Mouse (Mus musculus) monocyte, adult 5-6 weeks (primary cell): ENCODE results near the gene Cdc34b. TPM values are rescaled to one million over a fixed set of nuclear protein-coding genes. Genes with fewer than 3 reads are reported as not detected.
A peak's percentile ranks its signal among the peaks of the same experiment; 100 is the strongest.
"Not testable (repeated sequence)": the region's sequence is repeated elsewhere in the genome, so short reads cannot be mapped to it uniquely, and the experiment has no call there.

ENCODE experiments used
- ATAC-seq: fragments of 153-309, 156-312 bp; replicated peaks from 2 replicates; pipeline ENCODE4 v1.8.0; 2017; ENCODE audit warnings: mild to moderate bottlenecking; ENCODE audit not compliant: low TSS enrichment, insufficient number of reproducible peaks, severe bottlenecking, poor library complexity, low FRiP score
- total RNA-seq: library from RNA; stranded (forward); fragments of 200-1000, 200-491, 200-594 nt; gene quantifications from 3 replicates; pipeline ENCODE4 v1.2.3, GENCODE M21; 2017

Cdc34b gene
- not detected in 3 replicates for total RNA-seq

DNA sequence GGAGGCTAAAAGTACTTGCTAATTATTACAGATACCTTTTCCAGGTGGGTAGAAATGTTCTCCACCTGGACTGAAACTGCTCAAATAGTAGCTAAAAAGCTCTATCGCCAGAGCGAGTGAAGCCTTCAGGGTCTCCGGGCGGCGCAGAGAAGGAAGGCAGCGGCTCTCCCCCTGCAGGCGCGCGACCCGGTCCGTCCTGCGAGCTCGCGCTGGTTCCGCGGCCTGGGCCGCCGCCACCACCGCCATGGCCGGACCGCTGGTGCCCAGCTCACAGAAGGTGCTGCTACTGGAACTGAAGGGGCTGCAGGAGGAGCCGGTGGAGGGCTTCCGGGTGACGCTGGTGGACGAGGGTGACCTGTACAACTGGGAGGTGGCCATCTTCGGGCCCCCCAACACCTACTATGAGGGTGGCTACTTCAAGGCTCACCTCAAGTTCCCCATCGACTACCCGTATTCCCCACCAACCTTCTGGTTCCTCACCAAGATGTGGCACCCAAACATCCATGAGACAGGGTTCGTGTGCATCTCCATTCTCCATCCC lies at the start of gene Cdc34b:
TSS of gene Cdc34b (plus strand) at position 51 of the 541 bp plus-strand sequence.
- ATAC-seq, result no peak

DNA sequence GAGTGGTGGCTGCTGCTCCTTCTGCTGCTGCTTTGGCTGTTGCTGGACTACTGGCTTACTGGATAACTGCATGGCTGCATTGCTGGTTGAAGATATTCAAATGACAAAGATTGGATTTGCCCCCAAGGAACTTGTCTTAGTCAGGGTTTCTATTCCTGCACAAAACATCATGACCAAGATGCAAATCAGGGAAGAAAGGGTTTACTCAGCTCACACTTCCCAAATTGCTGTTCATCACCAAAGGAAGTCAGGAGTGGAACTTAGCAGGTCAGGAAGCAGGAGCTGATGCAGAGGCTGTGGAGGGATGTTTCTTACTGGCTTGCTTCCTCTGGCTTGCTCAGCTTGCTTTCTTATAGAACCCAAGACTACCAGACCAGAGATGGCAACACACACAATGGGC lies 49.1 kb upstream of the Cdc34b start:
- not testable (repeated sequence) for ATAC-seq

DNA sequence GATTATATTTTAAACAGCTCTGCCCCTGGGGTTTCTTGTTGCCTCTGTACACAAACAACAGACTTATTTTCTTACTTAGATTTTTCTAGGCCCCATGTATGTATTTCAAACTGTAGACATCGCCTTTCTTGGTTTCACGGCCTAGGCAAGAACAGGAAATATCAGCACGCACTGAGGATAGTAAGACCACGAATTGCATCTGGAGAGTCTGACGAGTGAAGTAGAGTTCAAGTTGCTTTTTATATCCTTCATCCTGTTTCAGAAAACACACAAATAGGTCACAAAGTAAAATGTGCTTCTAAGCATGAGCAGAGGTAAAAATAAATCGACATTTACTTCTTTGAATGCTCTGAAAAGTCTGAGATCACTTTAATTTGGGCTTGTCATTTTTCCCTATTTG lies 46.1 kb upstream of the Cdc34b start:
- no peak for ATAC-seq

DNA sequence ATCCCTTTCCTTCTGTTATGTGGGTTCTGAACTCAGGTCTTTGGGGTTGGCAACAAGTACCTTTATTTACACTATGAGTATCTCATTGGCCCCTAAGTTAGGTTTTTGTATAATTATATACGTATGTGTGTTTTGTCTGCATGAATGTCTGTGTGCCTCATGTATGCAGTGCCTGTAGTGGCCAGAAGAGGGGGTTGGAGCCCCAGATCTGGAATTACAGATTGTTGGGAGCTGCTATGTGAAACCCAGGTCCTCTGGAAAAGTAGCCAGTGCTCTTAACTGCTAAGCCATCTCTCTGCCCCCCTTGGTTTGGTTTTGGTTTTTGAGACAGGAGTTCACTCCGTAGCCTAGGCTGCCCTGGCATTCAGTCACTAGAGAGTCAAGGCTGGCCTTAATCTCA lies 44.4 kb upstream of the Cdc34b start:
- ATAC-seq, result no peak

DNA sequence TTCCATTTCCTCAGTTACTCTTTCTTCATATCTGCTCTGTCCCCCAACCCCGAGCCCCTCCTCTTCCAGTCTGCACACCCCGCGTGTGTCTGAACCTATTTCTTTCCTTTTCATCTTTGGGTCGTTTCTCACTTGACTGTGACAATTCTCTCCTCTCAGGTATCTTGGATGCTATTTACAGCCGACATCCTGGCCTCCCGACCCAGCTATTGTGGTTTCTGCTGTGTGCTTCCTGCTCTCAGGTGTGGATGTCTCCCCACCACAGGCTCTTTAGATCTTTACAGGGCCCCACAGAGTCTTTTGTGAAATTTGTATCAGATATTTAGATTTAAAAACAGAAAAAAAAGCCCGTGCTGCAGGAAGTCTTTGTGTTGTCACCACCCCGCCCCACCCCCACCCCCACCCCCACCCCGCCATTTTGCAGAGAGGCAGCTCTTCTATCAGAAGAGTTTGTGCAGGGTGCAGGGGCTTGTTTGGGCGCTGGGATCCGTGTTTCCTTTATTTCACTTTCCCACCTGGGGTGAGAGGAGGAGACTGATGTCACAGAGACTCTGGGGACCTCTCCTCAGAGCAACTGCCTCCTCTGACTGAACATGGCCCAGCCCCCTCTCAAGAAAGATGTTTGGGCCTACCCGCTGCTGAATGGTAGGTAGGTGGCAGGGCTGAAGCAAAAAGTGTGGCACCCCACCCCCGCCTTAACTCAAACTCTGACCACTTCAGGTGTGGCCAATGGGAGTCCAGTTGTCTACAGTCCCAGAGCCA lies 43.7 kb upstream of the Cdc34b start:
- ATAC-seq, result no peak

DNA sequence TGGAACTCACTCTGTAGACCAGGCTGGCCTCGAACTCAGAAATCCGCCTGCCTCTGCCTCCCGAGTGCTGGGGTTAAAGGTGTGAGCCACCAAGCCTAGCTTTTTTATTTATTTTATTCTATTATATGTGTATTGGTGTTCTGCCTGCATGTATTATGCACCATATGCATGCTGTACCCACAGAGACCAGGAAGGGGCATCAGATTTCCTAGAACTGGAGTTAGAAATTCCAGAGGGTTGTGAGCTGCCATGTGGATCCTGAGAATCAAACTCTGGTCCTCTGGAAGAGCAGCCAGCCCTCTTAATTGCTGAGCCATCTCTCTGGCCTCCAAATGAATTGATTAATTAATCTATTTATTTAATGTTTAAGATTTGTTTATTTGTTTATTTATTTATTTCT lies 42.2 kb upstream of the Cdc34b start:
- ATAC-seq, result no peak

DNA sequence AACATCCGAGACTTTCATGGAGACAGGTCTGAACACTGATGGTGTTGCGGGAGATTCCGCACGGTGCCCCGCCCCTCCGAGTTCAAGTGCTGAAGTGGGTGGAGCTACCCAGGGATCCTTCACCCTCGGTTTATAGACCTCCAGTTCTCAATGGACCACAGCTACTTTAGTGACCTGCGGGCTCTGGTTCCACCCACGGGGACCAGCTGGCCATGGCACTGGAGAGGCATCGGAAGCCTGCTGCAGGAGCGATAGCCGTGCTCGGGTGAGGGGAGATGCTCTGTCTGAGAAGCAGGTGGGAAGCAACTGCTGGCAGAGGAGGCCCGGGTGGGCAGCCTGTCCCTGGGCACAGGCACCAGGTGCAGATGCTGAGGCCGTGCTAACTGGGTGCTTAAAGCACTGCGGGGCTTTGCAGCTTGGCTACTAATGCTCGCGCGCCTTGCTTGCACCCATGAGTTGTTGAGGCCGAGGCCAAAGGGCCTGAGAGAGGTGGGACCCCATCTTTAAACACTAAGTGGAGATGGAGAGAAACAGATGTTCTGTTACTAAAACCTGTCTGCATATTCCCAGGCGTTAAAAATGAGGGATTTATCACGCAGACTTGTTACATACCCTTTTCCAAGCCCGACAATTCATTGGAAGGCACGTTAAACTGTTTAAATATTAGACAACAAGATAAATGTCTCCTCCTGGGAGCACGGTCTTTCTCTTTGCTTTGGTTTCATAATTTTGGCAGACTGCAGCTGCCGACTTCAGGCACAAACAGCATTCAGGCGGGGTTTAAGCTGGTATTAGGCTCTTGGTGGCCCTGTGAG lies 40.0 kb upstream of the Cdc34b start:
- no peak for ATAC-seq

DNA sequence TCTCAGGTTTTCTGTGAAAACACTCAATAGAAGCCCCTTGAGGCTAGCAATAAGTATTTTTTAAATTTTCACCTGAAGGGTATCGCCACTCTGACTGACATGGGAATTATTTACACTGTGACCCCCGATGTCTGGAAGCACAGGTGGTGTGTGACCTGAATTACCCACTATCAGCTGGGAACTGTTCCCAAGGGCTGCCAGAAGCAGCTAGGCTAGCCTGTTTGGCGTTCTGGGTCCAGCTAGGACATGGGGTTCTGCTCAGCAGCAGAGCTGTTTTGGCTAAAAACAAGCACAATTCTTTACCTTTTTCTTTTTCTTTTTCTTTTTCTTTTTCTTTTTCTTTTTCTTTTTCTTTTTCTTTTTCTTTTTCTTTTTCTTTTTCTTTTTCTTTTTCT lies 39.4 kb upstream of the Cdc34b start:
- ATAC-seq, result no peak

DNA sequence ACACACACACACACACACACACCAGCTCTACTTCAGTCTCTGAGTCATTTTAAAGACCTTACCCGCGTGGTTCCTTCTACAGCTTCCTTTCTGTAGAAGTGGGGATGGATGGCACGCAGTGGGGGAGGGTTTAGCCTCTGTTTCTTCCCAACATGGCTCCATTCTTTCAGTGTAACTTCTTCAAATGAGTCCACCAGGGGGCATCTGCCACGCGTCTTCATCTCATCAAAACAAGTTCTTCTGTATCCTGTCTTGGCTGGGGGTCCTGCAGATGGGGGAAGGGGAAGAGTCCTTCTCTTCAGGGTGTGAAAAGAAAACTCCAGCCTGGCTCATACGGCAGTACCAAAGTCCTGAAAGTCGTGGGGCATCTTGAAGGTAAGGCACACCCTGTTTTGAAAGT lies 37.6 kb upstream of the Cdc34b start:
- no peak for ATAC-seq

DNA sequence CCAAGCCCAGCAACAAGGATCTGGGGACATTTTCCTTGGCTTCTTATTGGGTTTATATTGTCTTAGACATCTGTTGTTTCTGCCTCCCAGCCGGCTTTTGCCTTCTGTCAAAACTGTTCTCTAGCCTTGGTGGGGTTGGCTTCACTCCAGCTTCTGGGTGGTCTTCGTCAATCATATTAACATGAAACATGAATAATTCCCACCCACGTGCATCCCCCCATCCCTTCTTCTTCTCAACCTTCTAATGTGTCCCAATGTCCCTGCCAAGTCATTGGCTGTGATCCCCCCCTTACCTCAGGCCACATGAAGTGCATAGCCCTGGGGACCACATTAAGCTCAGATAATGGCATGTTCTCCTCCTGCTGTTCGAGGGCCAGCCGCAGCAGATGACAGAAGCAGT lies 37.1 kb upstream of the Cdc34b start, which contains the start of gene Gm11541:
TSS of gene Gm11541 (minus strand) at position 28 of the 400 bp plus-strand sequence.
- no peak for ATAC-seq

DNA sequence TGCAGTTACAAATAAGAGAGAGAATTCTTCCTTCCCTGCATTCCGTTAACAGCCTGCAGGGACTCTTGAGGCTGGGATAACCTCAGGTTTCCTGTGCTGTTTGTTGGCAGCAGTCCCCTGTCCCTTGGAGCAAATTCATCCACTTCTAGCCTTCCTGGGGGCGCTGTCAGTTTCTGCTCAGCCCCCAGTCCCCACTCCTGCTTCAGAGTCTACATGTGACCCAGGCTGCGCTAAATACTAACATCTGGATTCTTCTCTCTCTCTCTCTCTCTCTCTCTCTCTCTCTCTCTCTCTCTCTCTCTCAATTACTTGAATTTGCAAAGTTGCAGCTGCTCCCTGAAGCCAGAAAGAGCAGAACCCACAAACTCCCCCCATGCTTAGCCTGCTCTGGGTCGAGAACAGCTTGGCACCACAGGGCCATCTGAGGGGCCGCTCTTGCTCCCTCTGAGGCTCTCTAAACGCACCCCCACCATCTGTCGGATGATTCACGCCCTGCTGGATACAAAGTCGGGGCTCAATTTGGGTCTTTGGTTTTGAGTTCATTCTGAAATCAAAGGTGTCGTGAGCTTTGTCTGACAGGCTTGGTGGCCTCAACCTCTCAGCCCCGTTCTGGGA lies 28.2 kb upstream of the Cdc34b start:
- ATAC-seq, result no peak

DNA sequence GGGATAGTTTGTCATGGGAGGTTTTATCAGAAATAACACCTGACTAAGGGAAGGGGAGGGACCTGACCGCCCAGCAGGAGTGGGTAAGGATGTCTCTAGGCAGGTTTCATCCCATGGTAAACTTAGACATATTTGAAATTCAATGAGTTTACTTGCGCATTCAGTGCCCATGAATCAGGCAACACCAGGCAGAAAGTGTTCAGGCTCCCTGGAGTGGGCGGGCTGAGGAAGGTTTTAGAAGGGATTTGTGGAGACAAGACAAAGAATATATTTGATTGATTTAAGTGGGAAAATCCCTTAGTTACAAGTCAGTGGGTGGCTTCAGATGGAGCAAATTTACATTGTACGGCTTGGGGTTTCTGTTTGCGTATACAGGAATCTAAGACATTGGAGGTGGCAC lies 26.0 kb upstream of the Cdc34b start:
- ATAC-seq, result no peak

DNA sequence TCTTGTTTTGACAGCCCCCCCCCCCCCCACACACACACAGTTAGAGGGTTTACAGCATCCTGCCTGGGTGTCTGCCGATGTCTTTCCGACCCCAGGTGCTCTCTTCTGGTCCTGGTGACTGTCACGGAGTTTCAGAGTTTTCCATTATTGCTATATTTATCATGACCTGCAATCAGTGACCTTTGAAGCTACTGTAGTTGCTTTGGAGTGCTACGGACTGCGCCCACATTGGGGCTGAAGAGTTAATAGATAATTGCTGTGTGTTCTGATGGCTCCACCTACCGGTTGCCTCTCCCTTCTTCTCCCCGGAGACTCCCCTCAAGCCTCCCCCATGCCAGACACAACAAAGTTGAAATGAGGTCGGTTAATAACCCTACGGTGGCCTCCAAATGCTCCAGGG lies 24.8 kb upstream of the Cdc34b start:
- ATAC-seq, result 0 out of 2 replicates have a peak, but pooled peaks have one; percentile 22

DNA sequence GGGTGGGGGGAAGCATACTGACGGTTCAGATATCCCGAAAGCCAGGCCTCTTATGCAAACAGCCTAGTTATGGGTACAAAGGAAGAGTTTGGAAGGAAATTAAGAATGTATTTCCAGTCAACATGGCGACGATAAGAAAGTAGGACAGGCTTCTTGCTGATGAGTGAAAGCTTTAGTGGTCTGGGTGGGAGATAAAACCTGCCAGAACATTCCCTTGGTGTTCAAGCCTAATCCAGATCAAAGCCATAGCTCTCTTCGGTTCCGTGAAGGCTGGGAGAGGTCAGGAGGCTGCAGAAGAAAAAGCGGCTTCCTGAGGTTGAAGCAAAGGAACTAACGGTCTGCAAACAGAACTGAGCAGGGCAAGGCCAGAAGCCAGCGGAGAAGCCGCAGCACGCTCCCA lies 24.3 kb upstream of the Cdc34b start:
- no peak for ATAC-seq

DNA sequence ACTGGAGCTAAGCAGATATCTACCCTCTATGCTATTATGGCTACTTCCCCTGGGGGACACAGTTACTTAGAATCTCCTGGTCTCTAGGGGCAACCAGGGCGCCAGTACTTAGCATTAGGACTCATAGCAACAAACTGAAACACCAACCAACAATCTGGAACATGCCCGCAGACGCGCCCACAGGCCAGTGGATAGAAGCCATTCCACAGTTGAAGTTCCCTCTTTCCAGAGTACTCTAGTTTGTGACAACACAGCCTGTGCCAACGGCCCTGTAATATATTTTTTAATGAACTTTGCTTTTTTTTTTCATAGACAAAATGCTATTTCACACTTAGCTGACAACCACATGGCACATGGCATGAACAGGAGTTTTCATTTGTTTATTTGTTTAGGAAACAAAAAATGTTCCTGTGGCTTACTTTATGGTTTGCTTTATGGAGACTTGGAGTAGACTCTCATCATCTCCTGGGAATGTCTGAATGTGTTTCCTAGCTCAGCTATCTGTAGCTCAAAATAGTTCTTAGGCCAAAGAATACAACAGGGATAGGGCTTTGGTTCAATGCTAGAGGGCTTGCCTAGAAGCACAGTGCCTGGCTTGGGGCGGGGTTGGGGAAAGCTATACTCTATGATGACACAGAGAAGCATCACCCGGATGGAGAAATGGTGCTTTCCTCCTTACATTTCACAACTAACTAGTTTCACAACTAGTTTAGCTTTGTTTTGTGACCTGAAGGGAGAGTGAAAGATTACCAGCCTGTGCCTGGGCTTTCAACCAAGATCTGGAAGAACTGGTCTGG lies 23.3 kb upstream of the Cdc34b start:
- ATAC-seq, result no peak

DNA sequence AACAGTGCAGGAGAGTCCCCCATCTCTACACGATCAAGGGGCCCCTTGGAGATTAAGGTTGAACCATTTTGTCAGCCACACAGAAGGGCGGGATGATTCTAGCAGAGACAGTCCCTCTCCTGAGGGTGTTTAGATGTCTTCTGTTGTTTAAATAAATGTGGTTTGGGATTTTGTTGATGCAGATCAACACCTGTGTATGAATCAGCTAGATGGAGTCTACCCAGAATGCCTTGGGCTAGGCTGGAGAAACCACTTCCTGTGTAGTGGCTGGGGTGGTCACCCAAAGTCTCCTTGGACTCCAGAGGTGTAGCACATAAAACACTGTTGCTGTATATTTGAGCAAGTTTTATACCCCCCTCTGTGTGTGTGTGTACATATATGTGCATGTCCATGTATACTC lies 22.4 kb upstream of the Cdc34b start:
- no peak for ATAC-seq

DNA sequence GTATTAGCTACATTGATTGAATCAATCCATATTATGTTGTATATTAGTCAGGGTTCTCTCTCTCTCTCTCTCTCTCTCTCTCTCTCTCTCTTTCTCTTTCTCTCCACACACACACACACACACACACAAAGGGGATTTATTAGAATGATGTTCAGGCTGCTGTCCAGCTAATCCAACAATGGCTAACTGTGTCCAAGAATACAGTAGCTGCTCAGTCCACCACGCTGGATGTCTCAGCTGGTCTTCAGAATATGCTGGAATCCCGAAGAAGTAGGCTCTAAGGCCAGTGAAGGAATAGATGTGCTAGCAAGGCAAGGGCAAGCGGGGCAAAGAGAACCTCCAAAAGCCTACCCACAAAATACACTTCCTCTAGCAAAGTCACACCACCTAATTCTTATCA lies 14.3 kb upstream of the Cdc34b start:
- no peak for ATAC-seq

DNA sequence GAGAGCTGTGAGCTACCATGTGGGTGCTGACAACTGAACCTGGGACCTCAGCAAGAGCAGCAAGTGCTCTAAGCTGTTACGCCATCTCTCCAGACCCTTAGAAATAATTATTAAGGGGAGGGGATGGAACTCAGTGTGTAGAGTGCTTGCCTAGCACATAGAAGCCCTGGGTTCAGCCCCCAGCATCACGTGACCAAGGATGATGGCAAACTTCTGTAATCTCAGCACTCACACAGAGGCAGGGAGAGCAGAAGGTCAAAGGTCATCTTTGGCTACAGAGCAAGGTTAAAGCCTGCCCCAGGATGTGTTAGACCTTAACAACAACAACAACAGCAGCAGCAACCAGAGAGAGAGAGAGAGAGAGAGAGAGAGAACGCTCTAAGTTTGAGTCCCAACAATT lies 13.0 kb upstream of the Cdc34b start:
- ATAC-seq, result no peak

DNA sequence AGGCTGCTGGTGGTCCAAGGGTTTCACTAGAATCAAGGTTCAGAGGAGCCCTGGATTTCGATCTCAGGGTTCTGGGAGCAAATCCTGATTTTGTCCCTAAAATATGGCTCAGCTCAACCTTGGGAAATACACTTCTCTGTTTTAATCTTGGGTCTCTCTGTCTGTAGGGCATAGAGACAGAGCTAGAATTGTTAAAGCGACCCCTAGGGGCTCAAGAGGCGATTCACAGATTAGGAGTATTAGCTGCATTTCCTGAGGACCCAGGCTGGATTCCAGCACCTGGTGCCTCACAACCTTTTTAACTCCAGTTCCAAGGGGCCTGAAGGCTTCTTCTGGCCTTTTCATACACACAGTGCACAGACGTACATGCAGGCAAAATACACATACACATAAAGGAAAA lies 12.0 kb upstream of the Cdc34b start:
- ATAC-seq, result no peak
